Mouse (Mus musculus): ENCODE data around the gene Ninl.
A peak's percentile ranks its signal among the peaks of the same experiment; 100 is the strongest.

The Ninl gene

DNA sequence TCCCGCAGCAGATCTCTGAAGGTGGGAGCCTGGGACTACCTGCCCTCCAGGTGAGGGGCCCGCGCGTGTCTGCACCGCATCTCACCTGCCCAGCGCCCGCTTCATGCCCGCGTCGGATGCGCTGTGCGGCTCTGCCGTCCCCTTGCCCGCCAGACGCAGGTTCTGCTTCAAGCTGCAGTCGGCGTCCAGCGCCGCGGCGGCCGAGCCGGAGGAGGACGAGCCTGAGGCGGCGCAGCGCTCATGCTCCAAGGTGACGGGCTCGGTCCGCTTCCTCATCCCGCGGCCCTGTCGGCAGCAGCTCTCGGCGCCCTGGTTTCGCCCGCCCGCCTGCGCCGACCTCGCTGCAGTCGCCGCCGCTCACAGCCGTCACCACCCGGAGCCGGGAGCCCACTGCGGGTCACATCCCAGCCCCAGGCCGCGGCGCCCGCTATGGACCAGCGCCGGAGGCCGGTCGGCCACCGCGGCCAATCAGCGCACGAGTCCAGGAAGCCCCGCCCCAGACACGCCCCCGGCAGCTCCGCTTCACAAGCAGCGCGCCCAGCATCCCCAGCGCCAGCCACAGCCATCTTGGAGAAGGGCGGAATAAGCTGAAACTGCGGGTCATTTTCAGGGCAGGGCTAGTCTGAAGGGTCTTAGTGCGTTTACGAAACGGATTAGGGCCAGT lies 134.8 kb downstream of the Ninl start, which contains the start of gene Abhd12:
Abhd12 (minus strand) TSS at position 470 of the 664 bp plus-strand sequence.
- DNase-seq (ENCODE audit: low spot score in 2 of 2): peak; percentile 95 to 96

DNA sequence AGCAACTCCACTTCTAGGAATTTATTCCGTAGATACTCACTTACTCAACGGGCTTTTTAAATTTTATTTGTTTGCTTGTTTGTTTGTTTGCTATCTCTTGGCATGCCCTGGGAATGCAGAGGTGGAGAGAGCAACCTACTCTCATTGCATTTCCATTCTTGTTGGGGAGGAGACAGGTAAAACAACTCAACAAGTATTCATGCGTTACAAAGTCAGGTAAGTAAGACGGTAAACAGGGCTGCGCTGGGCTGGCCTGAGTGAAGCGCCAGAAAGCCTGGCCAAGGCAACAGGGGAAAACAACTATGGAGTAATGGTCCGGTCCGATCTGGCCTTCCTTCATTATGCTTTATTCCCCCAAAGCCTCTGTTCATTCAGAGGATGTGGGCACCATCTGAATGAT lies 136.8 kb downstream of the Ninl start:
- DNase-seq (ENCODE audit: low spot score in 2 of 2): no peak

DNA sequence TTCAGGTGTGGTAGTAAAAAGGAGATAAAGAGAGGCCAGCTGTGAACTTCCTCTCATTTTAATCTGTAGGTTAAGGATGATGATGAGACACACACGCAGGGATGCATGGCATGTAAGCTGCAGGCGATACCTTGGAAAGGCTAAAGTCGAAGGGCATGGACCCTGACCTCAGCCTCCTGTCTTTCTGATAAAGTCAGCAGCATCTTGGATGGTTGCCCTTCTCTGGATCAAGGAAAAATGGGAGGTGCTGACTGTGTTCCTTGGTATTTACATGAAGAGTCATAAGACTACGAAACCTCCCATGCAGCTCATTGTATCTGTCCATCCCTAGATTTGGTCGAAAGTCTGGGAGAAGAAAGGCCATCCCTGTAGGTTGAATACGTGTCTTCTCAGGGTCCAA lies 138.8 kb downstream of the Ninl start:
- DNase-seq (ENCODE audit: low spot score in 2 of 2): no peak

DNA sequence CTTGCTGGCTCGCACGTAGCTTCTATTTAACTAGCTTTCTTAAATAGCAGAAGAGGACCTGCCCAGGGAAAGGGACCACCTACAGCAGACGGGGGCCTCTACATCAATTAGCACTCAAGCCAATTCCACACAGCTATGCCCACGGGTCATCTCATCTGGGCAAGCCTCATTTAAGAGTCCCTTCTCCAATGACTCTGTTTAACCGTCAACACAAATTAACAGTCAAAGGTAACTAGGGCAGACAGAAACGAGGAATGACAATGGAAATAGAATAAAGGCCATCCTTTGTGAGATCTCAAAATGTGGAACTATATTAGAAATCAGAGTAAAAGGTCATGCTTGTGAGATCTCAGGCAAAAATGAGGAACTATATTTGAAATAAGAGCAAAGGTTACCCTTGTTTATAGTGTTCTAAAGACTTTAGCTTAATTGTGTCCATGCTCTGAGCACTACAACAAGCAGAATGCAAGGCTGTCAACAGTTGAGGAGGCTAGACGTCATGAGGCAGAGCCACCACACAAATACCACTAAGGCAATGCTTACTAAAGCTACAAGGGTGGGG lies 143.4 kb downstream of the Ninl start:
- no peak for DNase-seq (ENCODE audit: low spot score in 2 of 2)

DNA sequence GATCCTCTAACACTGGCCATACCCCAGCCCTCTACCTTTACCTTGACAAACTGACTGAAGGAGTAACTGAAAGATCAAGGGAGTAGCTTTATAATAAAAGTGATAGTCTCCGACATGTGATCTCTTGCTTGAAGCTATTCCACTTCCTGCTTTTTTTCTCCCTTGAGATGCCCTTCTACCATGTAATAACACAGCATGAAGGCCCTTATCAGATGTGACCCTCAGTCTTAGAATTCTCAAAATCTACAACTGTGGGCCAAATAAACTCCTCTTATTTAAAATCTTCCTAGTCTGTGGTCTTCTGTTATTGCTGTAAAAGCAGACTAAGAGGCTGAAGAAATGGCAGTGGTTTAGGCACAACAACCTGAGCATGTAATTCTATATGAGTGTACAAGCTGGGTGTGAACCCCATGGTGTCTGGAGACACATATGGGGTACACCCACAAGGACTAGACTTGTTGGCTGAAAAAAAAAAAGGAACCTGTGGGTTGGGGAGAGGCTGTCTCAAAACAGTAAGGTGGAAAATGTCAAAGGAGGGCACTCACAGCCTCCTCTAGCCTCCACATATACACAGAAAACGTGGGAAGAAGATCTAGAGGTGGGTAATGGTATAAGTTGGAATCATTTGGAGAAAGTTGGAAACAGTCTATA lies 144.4 kb downstream of the Ninl start:
- no peak for DNase-seq (ENCODE audit: low spot score in 2 of 2)

DNA sequence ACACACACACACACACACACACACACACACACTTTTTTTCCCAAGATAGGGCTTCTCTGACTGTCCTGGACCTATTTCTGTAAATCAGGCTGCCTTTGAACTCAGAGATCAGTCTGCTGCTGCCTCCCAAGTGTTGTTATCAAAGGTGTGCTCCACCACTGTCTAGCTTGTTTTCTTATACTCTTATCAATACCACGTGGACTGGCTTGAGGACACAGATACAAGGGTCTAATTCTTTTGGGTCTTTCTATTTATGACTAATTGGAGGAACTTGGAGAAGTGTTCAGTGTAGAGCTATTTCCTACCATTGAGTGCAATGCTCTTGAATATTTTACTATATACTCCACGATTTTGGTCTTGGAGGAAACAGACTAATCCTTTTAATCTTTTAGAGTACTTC lies 151.8 kb downstream of the Ninl start:
- DNase-seq (ENCODE audit: low spot score in 2 of 2): no peak

DNA sequence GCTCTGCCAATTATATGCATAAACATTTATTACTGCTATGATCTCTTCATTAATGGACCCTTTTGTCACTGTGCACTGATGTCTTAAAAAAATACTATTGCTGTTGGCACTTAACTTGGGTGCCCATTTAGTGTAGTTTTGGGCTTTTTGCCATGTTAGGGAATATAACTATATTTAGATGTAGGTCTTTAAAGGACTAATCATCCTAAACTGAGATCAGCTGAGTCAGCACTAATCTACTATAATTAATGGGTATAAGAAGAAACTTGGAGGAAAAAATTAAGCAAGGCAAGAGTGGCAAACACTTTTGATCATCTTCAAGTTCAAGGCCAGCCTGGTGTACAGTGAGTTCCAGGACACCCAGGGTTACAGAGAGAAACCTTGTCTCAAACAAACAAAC lies 152.9 kb downstream of the Ninl start:
- no peak for DNase-seq (ENCODE audit: low spot score in 2 of 2)

DNA sequence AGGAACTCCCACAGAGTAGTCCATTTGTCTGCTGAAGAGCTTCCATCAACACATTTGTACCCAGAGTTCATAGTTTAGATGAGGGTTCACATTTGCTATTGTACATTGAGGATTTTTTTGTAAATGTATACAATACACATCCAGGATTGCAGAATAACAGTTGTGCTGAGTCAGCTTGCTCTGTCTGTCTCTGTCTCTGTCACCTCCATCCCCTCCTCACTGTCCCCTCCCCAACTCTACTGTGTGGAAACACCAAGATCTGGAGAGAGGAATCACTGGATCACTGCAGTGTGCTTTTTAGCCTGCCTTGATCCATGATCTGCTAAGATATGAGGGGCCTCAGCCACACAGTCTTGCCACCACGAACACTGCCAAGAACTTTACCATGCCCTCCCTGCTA lies 153.4 kb downstream of the Ninl start:
- no peak for DNase-seq (ENCODE audit: low spot score in 2 of 2)

DNA sequence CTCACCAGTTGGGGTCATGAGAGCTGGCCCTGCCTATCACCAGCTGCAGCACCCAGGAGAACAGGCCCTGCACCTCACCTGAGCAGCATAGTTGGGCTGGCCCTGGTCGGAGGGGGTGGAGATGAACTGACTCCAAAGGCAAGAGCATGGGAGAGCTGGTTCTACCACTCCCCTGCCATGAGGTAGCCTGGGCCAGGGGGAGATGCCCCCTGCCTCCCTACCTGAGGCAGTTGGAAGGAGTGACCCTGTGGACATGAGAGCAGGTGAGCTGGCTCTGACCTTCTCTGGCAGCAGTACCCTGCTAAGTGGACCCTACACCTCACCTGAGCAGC lies 154.4 kb downstream of the Ninl start:
- DNase-seq (ENCODE audit: low spot score in 2 of 2): no peak
